Mouse (Mus musculus): ENCODE measurements at regions not wholly inside any gene's neighbourhood (a gene's known extent, or its start where the extent isn't known, plus 50 kb on each side); places are given as distances from the start of the nearest gene placed in this dataset.
A peak's percentile ranks its signal among the peaks of the same experiment; 100 is the strongest.

DNA sequence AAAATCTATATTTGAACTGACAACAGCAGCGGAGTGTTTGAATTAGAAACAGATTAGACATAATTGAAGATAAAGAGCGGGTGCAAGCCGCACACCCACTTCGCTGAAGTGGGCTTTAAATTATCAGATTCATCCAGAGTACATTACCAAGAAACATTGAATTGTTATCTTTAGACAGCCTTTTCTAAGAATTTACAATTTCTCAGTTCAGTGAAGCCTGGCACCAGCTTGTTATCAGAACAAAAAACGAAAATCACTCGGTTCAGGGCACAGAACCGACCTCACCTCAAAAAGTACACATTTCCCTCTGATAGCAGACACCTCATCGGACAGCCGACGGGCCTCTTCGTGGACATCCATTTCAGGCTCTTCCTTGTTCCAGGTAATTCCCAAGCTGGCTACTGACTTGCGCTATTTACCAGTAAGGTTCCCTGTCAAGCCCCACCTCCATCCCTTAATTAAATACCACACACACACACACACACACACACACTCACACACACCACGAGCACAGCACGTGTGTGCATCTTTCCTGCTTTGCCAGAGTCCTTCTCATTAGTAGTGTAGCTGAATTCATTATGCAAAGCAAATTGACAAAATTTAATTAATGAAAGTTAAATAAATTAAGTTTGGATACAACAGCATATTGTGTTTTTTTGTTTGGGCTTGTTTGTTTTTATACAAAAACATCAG lies 166.8 kb downstream of the Sp3 start:
- TF ChIP-seq CTCF (IDR thresholded peaks at IDR 0.05) (no peak), EP300 (IDR thresholded peaks at IDR 0.05) (no peak)
- 47% methylated on average over 14 of the region's 14 CpGs for WGBS
- ATAC-seq, result no peak

DNA sequence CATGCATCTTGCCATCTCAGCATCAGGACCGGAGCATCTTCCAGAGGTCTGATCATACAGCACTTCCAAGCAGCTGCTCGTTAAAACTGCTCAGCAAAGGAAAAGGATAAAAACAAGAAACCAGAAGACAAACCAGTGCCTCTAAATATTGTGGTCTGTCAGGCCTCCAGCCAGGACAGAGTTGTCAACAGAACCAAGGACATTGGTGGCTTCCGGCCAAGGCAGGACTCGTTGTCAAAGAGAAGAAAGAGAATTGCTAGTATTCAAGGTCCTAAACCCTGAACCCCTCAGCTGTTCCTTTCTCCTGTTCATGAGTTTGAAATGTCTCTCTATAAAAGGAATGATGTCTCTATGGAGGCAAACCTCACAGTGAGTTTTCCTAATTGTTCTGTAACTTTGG lies 155.0 kb downstream of the Sp3 start:
- ATAC-seq, result no peak
- TF ChIP-seq CTCF (IDR thresholded peaks at IDR 0.05), result no peak
- no peak overlapping the region for H3K9ac ChIP-seq (replicated peaks; ENCODE audit: low read depth)
- H3K9me3 ChIP-seq (ENCODE audit: low read length), result no peaks in the 10 kb centered on the region
- WGBS, result 63% methylated on average over 4 of the region's 4 CpGs
- H3K36me3 ChIP-seq (ENCODE audit: insufficient read depth, low read length), result no peaks in the 10 kb centered on the region
- no peaks in the 10 kb centered on the region for H3K27me3 ChIP-seq (replicated peaks; ENCODE audit: insufficient read depth, low read length)
- no peak for DNase-seq (ENCODE audit: low spot score)
- H3K4me3 ChIP-seq (ENCODE audit: low read depth, low read length), result no peak overlapping the region
- no peak overlapping the region for H3K27ac ChIP-seq (ENCODE audit: low read length)
- no peaks in the 10 kb centered on the region for H3K4me1 ChIP-seq (ENCODE audit: insufficient read depth, low read depth, low read length)
- no peak overlapping the region for H3K4me2 ChIP-seq (replicated peaks; ENCODE audit: low read depth, low read length)

More for the DNA sequence above, 166.8 kb downstream of the Sp3 start:
- Histone ChIP-seq H3K27ac (ENCODE audit: low read length) (no peak overlapping the region), H3K36me3 (ENCODE audit: insufficient read depth, low read length) (no peaks in the 10 kb centered on the region), H3K4me1 (ENCODE audit: insufficient read depth, low read depth, low read length) (no peaks in the 10 kb centered on the region), H3K9me3 (ENCODE audit: low read length) (no peaks in the 10 kb centered on the region), H3K9ac (replicated peaks; ENCODE audit: low read depth) (no peak overlapping the region), H3K4me2 (replicated peaks; ENCODE audit: low read depth, low read length) (no peak overlapping the region), H3K27me3 (replicated peaks; ENCODE audit: insufficient read depth, low read length) (no peaks in the 10 kb centered on the region; the same call in 1 of the 2 replicates), H3K4me3 (ENCODE audit: low read depth, low read length) (no peak overlapping the region)
- no peak for DNase-seq (ENCODE audit: low spot score)

DNA sequence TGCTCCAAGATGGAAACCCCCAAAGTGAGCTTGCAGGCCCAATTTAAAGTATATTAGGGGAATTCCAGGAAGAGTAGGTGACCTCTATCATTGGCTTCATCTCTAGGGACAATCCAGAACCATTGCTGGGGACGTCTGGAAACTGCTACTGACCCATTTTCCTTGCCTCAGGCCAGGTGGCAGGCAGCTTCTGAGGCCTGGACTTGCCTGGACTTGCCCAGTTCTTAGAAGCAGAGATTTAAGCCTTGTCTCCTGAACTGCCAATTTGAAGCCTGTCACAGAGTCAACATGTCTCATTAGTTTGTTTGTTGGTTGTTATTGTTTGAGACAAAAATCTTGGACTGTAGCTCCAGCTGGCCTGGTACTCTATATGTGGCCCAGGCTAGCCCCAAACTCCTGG lies 151.1 kb downstream of the Sp3 start:
- H3K9ac ChIP-seq (replicated peaks; ENCODE audit: low read depth), result no peak overlapping the region
- WGBS, result 24% methylated on average over 1 of the region's 1 CpGs
- H3K4me1 ChIP-seq (ENCODE audit: insufficient read depth, low read depth, low read length), result no peaks in the 10 kb centered on the region
- no peak overlapping the region for H3K4me3 ChIP-seq (ENCODE audit: low read depth, low read length)
- no peaks in the 10 kb centered on the region for H3K9me3 ChIP-seq (ENCODE audit: low read length)
- no peaks in the 10 kb centered on the region for H3K27me3 ChIP-seq (replicated peaks; ENCODE audit: insufficient read depth, low read length)
- no peaks in the 10 kb centered on the region for H3K36me3 ChIP-seq (ENCODE audit: insufficient read depth, low read length)
- H3K27ac ChIP-seq (ENCODE audit: low read length), result no peak overlapping the region
- TF ChIP-seq CTCF (IDR thresholded peaks at IDR 0.05), result no peak
- TF ChIP-seq EP300 (IDR thresholded peaks at IDR 0.05), result no peak
- no peak overlapping the region for H3K4me2 ChIP-seq (replicated peaks; ENCODE audit: low read depth, low read length)
- no peak for ATAC-seq
- DNase-seq (ENCODE audit: low spot score), result no peak

DNA sequence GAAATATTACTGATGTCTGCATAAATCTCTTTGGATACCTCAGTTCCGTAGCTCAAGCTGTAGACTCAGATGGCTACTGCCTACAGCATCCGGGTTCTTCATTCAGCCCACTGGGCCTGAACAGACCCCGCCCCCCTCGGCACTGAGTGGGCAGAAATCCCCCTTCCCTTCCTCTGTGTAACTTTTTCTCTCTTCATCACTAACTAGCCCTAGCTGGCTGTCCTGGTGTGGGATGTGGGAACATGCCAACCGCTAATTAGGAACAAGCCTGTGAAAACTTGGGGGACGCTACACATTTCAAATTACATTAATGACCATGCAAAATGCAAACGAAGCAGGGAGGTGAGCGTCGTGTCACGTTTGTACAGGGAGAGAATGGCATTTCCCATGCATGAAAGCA lies 147.5 kb downstream of the Sp3 start:
- Histone ChIP-seq H3K4me2 (replicated peaks; ENCODE audit: low read depth, low read length) (no peak overlapping the region), H3K27ac (ENCODE audit: low read length) (no peak overlapping the region), H3K36me3 (ENCODE audit: insufficient read depth, low read length) (no peaks in the 10 kb centered on the region), H3K27me3 (replicated peaks; ENCODE audit: insufficient read depth, low read length) (no peaks in the 10 kb centered on the region), H3K4me1 (ENCODE audit: insufficient read depth, low read depth, low read length) (no peaks in the 10 kb centered on the region), H3K9ac (replicated peaks; ENCODE audit: low read depth) (no peak overlapping the region), H3K9me3 (ENCODE audit: low read length) (no peaks in the 10 kb centered on the region), H3K4me3 (ENCODE audit: low read depth, low read length) (no peak overlapping the region)
- WGBS, result 91% methylated on average over 10 of the region's 10 CpGs
- DNase-seq (ENCODE audit: low spot score) (no peak), ATAC-seq (no peak)
- TF ChIP-seq EP300 (IDR thresholded peaks at IDR 0.05) (no peak), CTCF (IDR thresholded peaks at IDR 0.05) (no peak)

DNA sequence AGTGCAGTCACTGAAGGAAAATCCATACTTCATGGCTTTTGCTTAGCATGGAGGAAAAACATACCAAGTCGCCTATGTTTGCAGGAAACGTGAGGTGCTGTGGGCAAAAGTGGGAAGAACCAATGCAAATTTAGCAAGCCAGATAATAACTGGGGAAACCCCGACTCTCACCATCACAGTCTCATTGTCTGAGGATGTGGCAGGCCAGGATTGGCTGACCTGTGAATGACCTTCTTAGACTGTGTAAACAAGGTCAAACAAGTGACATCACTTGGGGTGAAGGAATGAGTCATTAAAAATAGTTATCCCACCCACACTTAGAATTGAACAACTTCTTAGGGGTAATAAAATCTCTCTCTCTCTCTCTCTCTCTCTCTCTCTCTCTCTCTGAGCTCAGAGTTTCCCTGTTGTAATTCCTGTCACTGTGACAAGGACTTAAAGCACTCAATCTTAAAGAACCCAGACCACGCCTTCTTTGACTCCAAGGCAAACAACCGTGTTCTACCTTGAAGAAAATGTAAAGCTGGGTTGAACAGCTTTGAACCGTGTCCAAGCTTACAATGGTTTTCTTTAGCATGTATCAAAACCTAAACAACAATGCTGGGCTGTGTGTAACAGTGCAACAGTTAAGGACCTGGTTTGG lies 142.0 kb downstream of the Sp3 start:
- no peak overlapping the region for H3K27ac ChIP-seq (ENCODE audit: low read length)

DNA sequence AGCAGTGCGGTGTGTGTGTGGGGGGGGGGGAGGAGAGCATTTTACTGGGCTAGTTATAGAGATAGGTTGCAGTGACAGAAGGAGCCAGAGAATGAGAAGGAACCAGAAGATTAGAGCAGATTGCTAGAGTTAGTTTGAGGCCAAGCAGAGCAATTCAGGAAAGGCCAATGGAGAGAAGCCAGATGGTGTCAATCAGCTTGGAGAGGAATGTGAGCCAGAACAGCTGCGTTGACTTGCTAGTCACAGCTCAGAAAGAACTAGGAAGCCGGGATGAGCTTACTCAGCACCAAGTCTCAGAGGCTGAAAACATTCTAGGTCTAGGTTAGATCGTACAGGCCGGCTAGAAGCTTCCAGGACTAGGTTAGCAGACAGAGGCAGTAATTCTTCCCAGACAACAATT lies 140.6 kb downstream of the Sp3 start:
- no peak for DNase-seq (ENCODE audit: low spot score)
- H3K36me3 ChIP-seq (ENCODE audit: insufficient read depth, low read length), result no peaks in the 10 kb centered on the region
- TF ChIP-seq EP300 (IDR thresholded peaks at IDR 0.05) (no peak), CTCF (IDR thresholded peaks at IDR 0.05) (no peak)
- H3K27ac ChIP-seq (ENCODE audit: low read length), result no peak overlapping the region
- H3K4me2 ChIP-seq (replicated peaks; ENCODE audit: low read depth, low read length), result no peak overlapping the region
- no peak overlapping the region for H3K9ac ChIP-seq (replicated peaks; ENCODE audit: low read depth)
- WGBS, result 78% methylated on average over 5 of the region's 5 CpGs
- no peak overlapping the region for H3K4me3 ChIP-seq (ENCODE audit: low read depth, low read length)
- H3K4me1 ChIP-seq (ENCODE audit: insufficient read depth, low read depth, low read length), result peaks cover 5% of the 10 kb centered on the region; the same call in 1 of the 2 replicates
- no peaks in the 10 kb centered on the region for H3K27me3 ChIP-seq (replicated peaks; ENCODE audit: insufficient read depth, low read length)
- ATAC-seq, result no peak
- no peaks in the 10 kb centered on the region for H3K9me3 ChIP-seq (ENCODE audit: low read length)

More for the DNA sequence above, 142.0 kb downstream of the Sp3 start:
- Histone ChIP-seq H3K9me3 (ENCODE audit: low read length) (no peaks in the 10 kb centered on the region), H3K36me3 (ENCODE audit: insufficient read depth, low read length) (no peaks in the 10 kb centered on the region), H3K4me2 (replicated peaks; ENCODE audit: low read depth, low read length) (no peak overlapping the region), H3K4me3 (ENCODE audit: low read depth, low read length) (no peak overlapping the region), H3K27me3 (replicated peaks; ENCODE audit: insufficient read depth, low read length) (no peaks in the 10 kb centered on the region), H3K4me1 (ENCODE audit: insufficient read depth, low read depth, low read length) (peaks cover 5% of the 10 kb centered on the region; the same call in 1 of the 2 replicates), H3K9ac (replicated peaks; ENCODE audit: low read depth) (no peak overlapping the region)
- DNase-seq (ENCODE audit: low spot score) (peak; percentile 52), ATAC-seq (peak; percentile 68)
- 20% methylated on average over 6 of the region's 6 CpGs for WGBS
- TF ChIP-seq EP300 (IDR thresholded peaks at IDR 0.05) (no peak), CTCF (IDR thresholded peaks at IDR 0.05) (no peak)
